Mouse (Mus musculus) T-cell, adult 66 days (primary cell): ENCODE data around the gene Gm8978. TPM values are rescaled to one million over a fixed set of nuclear protein-coding genes. Genes with fewer than 3 reads are reported as not detected.

ENCODE experiments used
- total RNA-seq, 2 experiments: library from RNA; stranded (reverse); gene quantifications; 3 replicates in 1 of 2; 4 replicates in 1 of 2; pipeline ENCODE4 v1.2.4; 2023

The Gm8978 gene
- not detected for total RNA-seq

GRCm38 (mm10) chr19:33625152-33625551, at the start of gene Gm8978:
TSS of gene Gm8978 (minus strand) at chr19:33625252.

Other genes starting within 250 kb of the Gm8978 start
- gene Rnls, start 233.0 kb downstream of the Gm8978 start, total RNA-seq, result 1 to 10 TPM in 1 of 2 experiments, under 1 TPM in 1; 0.99 to 1.1 TPM
- gene Lipo4, start 107.5 kb downstream of the Gm8978 start, total RNA-seq, result under 1 TPM in 1 of 2 experiments, not detected in 1; 0.29 TPM
- not detected for gene Lipo2, start 126.1 kb upstream of the Gm8978 start, total RNA-seq
- gene Lipo3, start 136.7 kb upstream of the Gm8978 start, total RNA-seq, result 1 to 10 TPM; 4.6 to 5.6 TPM
- gene Lipo1, start 162.2 kb upstream of the Gm8978 start, total RNA-seq, result not detected